Mouse (Mus musculus): ENCODE results near the gene Chst10. TPM values are rescaled to one million over a fixed set of nuclear protein-coding genes. Genes with fewer than 3 reads are reported as not detected.

Chst10 gene
- 10.0 and 10.6 TPM in 2 replicates for polyA plus RNA-seq (2012; rRNA removed)

DNA sequence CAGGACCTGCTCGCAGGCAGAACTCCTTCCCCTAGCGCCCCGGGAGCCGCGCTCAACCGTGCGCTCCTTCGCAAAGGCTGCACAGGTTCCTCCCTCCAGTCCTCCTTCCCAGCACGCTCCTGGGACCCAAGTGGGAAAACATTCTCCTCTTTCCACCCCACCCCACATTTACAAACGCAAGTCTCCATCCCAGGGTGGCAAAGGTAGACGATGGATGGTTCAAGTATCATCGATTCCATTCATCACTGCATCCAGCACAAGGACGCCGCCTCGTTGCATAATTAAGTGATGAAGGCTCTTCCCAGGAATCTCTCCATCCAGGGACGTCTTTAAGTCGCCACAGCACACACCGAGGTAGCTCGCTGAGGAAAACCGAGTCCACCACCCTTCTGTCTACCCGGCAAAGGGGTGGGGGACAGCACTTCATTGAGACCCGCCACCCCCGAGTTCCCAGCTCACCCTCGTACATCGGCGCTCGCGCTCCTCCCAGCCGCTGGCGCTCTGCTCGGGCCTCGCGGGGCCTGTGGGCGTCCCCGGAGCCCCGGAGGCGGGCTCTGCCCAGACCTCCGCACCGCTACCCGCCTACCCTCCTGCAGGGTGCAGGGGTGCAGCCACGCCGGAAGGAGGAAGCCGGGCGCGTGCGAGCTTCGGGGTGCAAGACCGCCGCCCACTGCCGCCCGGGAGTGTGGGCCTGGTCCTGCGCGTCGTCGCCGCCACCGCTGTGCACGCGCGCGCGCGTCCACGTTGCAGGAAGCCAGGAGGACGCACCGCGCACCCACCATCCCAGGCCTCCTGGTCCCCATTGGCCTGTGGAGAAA is at the start of gene Chst10:
Chst10 (minus strand) TSS at position 731 of the 818 bp plus-strand sequence.

DNA sequence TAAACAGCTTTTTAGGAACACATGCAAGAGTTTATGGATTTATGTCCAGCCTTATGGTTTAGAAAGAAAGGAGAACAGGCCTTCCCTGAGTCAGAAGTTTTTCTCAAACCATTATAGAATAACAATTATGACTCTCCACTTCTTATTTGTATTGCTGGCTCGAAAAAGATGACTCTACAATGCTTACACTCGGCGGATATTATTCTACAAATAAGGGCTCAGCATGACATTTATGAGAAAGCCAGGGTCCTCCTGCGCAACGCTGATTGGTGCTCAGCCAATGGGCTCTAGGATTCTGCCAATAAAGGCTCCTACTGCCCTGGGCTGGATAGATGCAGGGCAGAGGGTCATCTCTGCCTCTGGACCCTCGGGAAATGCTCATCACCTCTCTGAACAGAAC is 40.9 kb upstream of the Chst10 start, which contains the start of gene Nms:
Nms (plus strand) TSS at position 301 of the 400 bp plus-strand sequence.

DNA sequence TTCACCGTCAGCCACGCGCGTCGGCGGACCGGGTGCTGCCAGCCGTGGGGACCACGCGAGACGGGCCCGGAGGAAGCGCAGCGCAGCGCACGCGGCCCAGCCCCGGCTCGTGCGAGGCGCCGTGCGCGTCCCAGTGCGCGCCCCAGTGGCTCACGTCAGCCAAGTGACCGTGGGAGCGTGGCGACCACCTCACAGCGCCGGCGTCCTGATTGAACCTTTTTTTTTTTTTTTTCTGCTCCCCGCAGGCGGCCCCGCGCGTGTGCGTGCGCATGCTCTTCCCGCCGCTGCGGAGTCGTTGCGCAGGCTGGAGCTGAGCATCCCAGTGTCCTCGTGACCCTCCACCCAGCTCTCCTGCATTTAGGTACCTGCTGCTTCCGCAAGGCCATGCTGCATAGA is 61.5 kb downstream of the Chst10 start, which contains the start of gene Lonrf2:
Lonrf2 (minus strand) TSS at position 235 of the 396 bp plus-strand sequence.

Other genes with a start within 250 kb of the Chst10 start
- 13.4 and 28.3 TPM in 2 replicates for gene Aff3, start 233.2 kb downstream of the Chst10 start, polyA plus RNA-seq (2012; rRNA removed)
- 8.3 and 8.8 TPM in 2 replicates for gene Lonrf2, start 61.5 kb downstream of the Chst10 start, polyA plus RNA-seq (2012; rRNA removed)
- 0.10 and 0.78 TPM in 2 replicates for gene Nms, start 41.0 kb upstream of the Chst10 start, polyA plus RNA-seq (2012; rRNA removed)
- gene Pdcl3, start 87.4 kb upstream of the Chst10 start, polyA plus RNA-seq (2012; rRNA removed), result 89.7 and 269 TPM in 2 replicates

All from central nervous system, embryonic 11.5 days (tissue).